Mouse (Mus musculus) E14TG2a.4 (cell line): ENCODE results near the gene Cdk18.

ENCODE experiments used
- H3K27me3 ChIP-seq: 2 replicates; pipeline ENCODE4 v1.6.1; 2014; ENCODE audit warnings: low read length, control low read depth; ENCODE audit not compliant: insufficient read depth
- H3K36me3 ChIP-seq: 2 replicates; pipeline ENCODE4 v1.6.1; 2014; ENCODE audit warnings: low read length, control low read depth; ENCODE audit not compliant: insufficient read depth
- H3K4me1 ChIP-seq: replicated peaks from 2 replicates; pipeline ENCODE4 v1.6.1; 2014; ENCODE audit warnings: low read depth, low read length, control low read depth
- H3K4me3 ChIP-seq: replicated peaks from 2 replicates; pipeline ENCODE4 v1.5.1; 2014; ENCODE audit warnings: mild to moderate bottlenecking, low read length
- H3K9me3 ChIP-seq: 2 replicates; pipeline ENCODE4 v1.6.1; 2014; ENCODE audit warnings: low read length, control low read depth
- CTCF ChIP-seq: conservative IDR thresholded peaks from 2 replicates; pipeline ENCODE4 v1.5.1; 2014; ENCODE audit warnings: low read length
- NANOG ChIP-seq: IDR thresholded peaks from 2 replicates; pipeline ENCODE4 v1.6.1; 2014; ENCODE audit warnings: borderline replicate concordance, low read length, mixed read lengths
- POU5F1 ChIP-seq: IDR thresholded peaks from 2 replicates; pipeline ENCODE4 v1.6.1; 2014; ENCODE audit warnings: low read length, borderline replicate concordance

Gene Cdk18

GRCm38 (mm10) chr1:132078413-132078812, 61.1 kb downstream of the Cdk18 start:
- Histone ChIP-seq H3K36me3 (no peaks in the 10 kb centered on the region), H3K9me3 (peaks cover 18% of the 10 kb centered on the region), H3K27me3 (no peaks in the 10 kb centered on the region), H3K4me1 (peaks cover 10% of the 10 kb centered on the region), H3K4me3 (no peak overlapping the region)
- no peak for TF ChIP-seq POU5F1
- no peak for TF ChIP-seq NANOG
- TF ChIP-seq CTCF, result no peak

GRCm38 (mm10) chr1:132075576-132075975, 63.9 kb downstream of the Cdk18 start:
- Histone ChIP-seq H3K4me3 (no peak overlapping the region), H3K27me3 (peaks cover 8% of the 10 kb centered on the region)
- TF ChIP-seq NANOG (no peak), CTCF (no peak), POU5F1 (no peak)

GRCm38 (mm10) chr1:132070659-132071058, 68.8 kb downstream of the Cdk18 start:
- Histone ChIP-seq H3K36me3 (no peaks in the 10 kb centered on the region), H3K4me1 (peaks cover 15% of the 10 kb centered on the region), H3K4me3 (no peak overlapping the region), H3K9me3 (no peaks in the 10 kb centered on the region), H3K27me3 (peaks cover 55% of the 10 kb centered on the region)
- TF ChIP-seq POU5F1, result no peak
- no peak for TF ChIP-seq NANOG
- TF ChIP-seq CTCF, result no peak

More at GRCm38 (mm10) chr1:132075576-132075975, 63.9 kb downstream of the Cdk18 start:
- no peaks in the 10 kb centered on the region for H3K36me3 ChIP-seq
- H3K4me1 ChIP-seq, result peaks cover 10% of the 10 kb centered on the region
- H3K9me3 ChIP-seq, result 0 out of 2 replicates have a peak, but pooled peaks cover 5% of the 10 kb centered on the region

- Histone ChIP-seq H3K9me3 (no peaks in the 10 kb centered on the region), H3K27me3 (peaks cover 67% of the 10 kb centered on the region), H3K4me3 (no peak overlapping the region), H3K36me3 (no peaks in the 10 kb centered on the region), H3K4me1 (peaks cover 12% of the 10 kb centered on the region)
- no peak for TF ChIP-seq POU5F1
- no peak for TF ChIP-seq CTCF
- TF ChIP-seq NANOG, result no peak
Measured at GRCm38 (mm10) chr1:132069436-132069835, 70.0 kb downstream of the Cdk18 start.

- H3K27me3 ChIP-seq, result peaks cover 84% of the 10 kb centered on the region
- no peaks in the 10 kb centered on the region for H3K36me3 ChIP-seq
- peak within 1 kb of the TSS; percentile 75 for H3K4me3 ChIP-seq
- H3K4me1 ChIP-seq, result peaks cover 12% of the 10 kb centered on the region
- TF ChIP-seq POU5F1, result no peak
- no peak for TF ChIP-seq NANOG
- no peak for TF ChIP-seq CTCF
- H3K9me3 ChIP-seq, result no peaks in the 10 kb centered on the region
Measured at GRCm38 (mm10) chr1:132067261-132068255, 71.9 kb downstream of the Cdk18 start, which contains the start of gene Mfsd4a. Gene Mfsd4a (minus strand): TSS chr1:132068062.

GRCm38 (mm10) chr1:132065475-132066172, 73.9 kb downstream of the Cdk18 start:
- TF ChIP-seq CTCF (no peak), POU5F1 (no peak), NANOG (no peak)
- Histone ChIP-seq H3K4me1 (peaks cover 12% of the 10 kb centered on the region), H3K4me3 (no peak overlapping the region)

GRCm38 (mm10) chr1:132065001-132065400, 74.5 kb downstream of the Cdk18 start:
- no peak for TF ChIP-seq CTCF
- TF ChIP-seq NANOG, result no peak
- no peak for TF ChIP-seq POU5F1
- H3K27me3 ChIP-seq, result peaks cover 94% of the 10 kb centered on the region

More at GRCm38 (mm10) chr1:132065475-132066172, 73.9 kb downstream of the Cdk18 start:
- H3K36me3 ChIP-seq, result no peaks in the 10 kb centered on the region
- H3K27me3 ChIP-seq, result peaks cover 95% of the 10 kb centered on the region
- H3K9me3 ChIP-seq, result no peaks in the 10 kb centered on the region

GRCm38 (mm10) chr1:132063096-132063495, 76.4 kb downstream of the Cdk18 start:
- Histone ChIP-seq H3K4me3 (no peak overlapping the region), H3K9me3 (no peaks in the 10 kb centered on the region), H3K36me3 (no peaks in the 10 kb centered on the region), H3K4me1 (peaks cover 12% of the 10 kb centered on the region), H3K27me3 (peaks cover 90% of the 10 kb centered on the region)
- TF ChIP-seq NANOG, result no peak
- no peak for TF ChIP-seq CTCF
- no peak for TF ChIP-seq POU5F1

More at GRCm38 (mm10) chr1:132065001-132065400, 74.5 kb downstream of the Cdk18 start:
- Histone ChIP-seq H3K4me3 (no peak overlapping the region), H3K9me3 (no peaks in the 10 kb centered on the region), H3K4me1 (peaks cover 12% of the 10 kb centered on the region), H3K36me3 (no peaks in the 10 kb centered on the region)
